Mouse (Mus musculus) stomach, postnatal 0 days (tissue): ENCODE measurements around the gene Paics. TPM values are rescaled to one million over a fixed set of nuclear protein-coding genes. Genes with fewer than 3 reads are reported as not detected.

Experiments used
- ATAC-seq: fragments of 200-750 bp; cut with Nextera tagmentation; 2 replicates; pipeline ENCODE4 v1.8.0; 2017; ENCODE audit not compliant: low FRiP score, low TSS enrichment
- DNase-seq: peaks from one replicate; pipeline ENCODE4 v3.0.0-alpha.2; 2016; ENCODE audit warnings: low spot score
- H3K27ac ChIP-seq: fragments of 300-500 bp; sonication (generic); replicated peaks from 2 replicates; pipeline ENCODE4 v1.5.1; 2014; ENCODE audit warnings: mild to moderate bottlenecking, control low read depth
- H3K27me3 ChIP-seq: fragments of 300-500 bp; sonication (generic); 2 replicates; pipeline ENCODE4 v1.6.1; 2014; ENCODE audit warnings: low read length; ENCODE audit not compliant: control insufficient read depth, insufficient read depth
- H3K36me3 ChIP-seq: fragments of 300-500 bp; sonication (generic); 2 replicates; pipeline ENCODE4 v1.6.1; 2014; ENCODE audit warnings: low read length, mixed read lengths; ENCODE audit not compliant: control insufficient read depth, insufficient read depth
- H3K4me1 ChIP-seq: fragments of 300-500 bp; sonication (generic); replicated peaks from 2 replicates; pipeline ENCODE4 v1.6.1; 2014; ENCODE audit warnings: antibody characterized with exemption; ENCODE audit not compliant: control insufficient read depth, insufficient read depth
- H3K4me2 ChIP-seq: fragments of 300-500 bp; sonication (generic); replicated peaks from 2 replicates; pipeline ENCODE4 v1.6.1; 2014; ENCODE audit warnings: low read depth, mild to moderate bottlenecking, control low read depth, moderate library complexity
- H3K4me3 ChIP-seq: fragments of 300-500 bp; sonication (generic); 2 replicates; pipeline ENCODE4 v1.5.1; 2014; ENCODE audit warnings: low read depth, low read length, control low read depth
- H3K9ac ChIP-seq: fragments of 300-500 bp; sonication (generic); 2 replicates; pipeline ENCODE4 v1.6.1; 2014; ENCODE audit warnings: mild to moderate bottlenecking, low read length, control low read depth, mixed read lengths
- H3K9me3 ChIP-seq: fragments of 300-500 bp; sonication (generic); 2 replicates; pipeline ENCODE4 v1.6.1; 2016; ENCODE audit warnings: low read length; ENCODE audit not compliant: control insufficient read depth
- CTCF ChIP-seq: IDR thresholded peaks from 2 replicates; pipeline ENCODE4 v1.5.1; 2016; ENCODE audit warnings: antibody characterized with exemption, low read depth, mild to moderate bottlenecking, moderate library complexity
- EP300 ChIP-seq: optimal IDR thresholded peaks from 2 replicates; pipeline ENCODE3; 2016; ENCODE audit warnings: antibody characterized with exemption
- WGBS: fragments of 180-500 bp; shearing (Covaris S2); extraction: QIAGEN DNeasy Blood & Tissue Kit; methylation state at CpG from one replicate; pipeline ENCODE4 v1.1.7; 2014; 5-methylcytosine and 5-hydroxymethylcytosine counted together
- polyA plus RNA-seq: library from polyadenylated mRNA; unstranded; fragments of >200 nt; fragmentation: Nextera tagmentation; extraction: Ambion mirVana; gene quantifications from 2 replicates; pipeline ENCODE4 v1.2.1, GENCODE M21; 2015

The Paics gene
- polyA plus RNA-seq, 1 experiment from 2014 or later, result 91.7 TPM

- TF ChIP-seq CTCF (no peak), EP300 (no peak)
- no peaks in the 10 kb centered on the region for H3K9me3 ChIP-seq
- 71% methylated on average over 6 of the region's 6 CpGs for WGBS
- H3K27me3 ChIP-seq, result no peaks in the 10 kb centered on the region
- H3K4me3 ChIP-seq, result no peak overlapping the region
- DNase-seq, result no peak
- no peak overlapping the region for H3K27ac ChIP-seq
- H3K4me2 ChIP-seq, result no peak overlapping the region
- H3K36me3 ChIP-seq, result peaks cover 13% of the 10 kb centered on the region
- no peak for ATAC-seq
- peaks cover 4% of the 10 kb centered on the region; the same call in 1 of the 2 replicates for H3K4me1 ChIP-seq
- H3K9ac ChIP-seq, result no peak overlapping the region
These were observed 3.3 kb downstream of the Paics start for GRCm38 (mm10) chr5:76954271-76954900.

GRCm38 (mm10) chr5:76955474-76955873 lies 4.4 kb downstream of the Paics start:
- 50% methylated on average over 4 of the region's 4 CpGs for WGBS
- no peak overlapping the region for H3K4me3 ChIP-seq
- no peak overlapping the region for H3K4me2 ChIP-seq
- H3K36me3 ChIP-seq, result peaks cover 18% of the 10 kb centered on the region
- no peak overlapping the region for H3K27ac ChIP-seq
- no peak overlapping the region for H3K9ac ChIP-seq
- ATAC-seq (no peak), DNase-seq (no peak)
- H3K9me3 ChIP-seq, result no peaks in the 10 kb centered on the region
- H3K4me1 ChIP-seq, result peaks cover 4% of the 10 kb centered on the region; the same call in 1 of the 2 replicates
- TF ChIP-seq EP300 (no peak), CTCF (no peak)
- H3K27me3 ChIP-seq, result no peaks in the 10 kb centered on the region

GRCm38 (mm10) chr5:76957954-76958353 lies 6.8 kb downstream of the Paics start:
- Histone ChIP-seq H3K9me3 (no peaks in the 10 kb centered on the region), H3K9ac (no peak overlapping the region), H3K4me3 (no peak overlapping the region), H3K36me3 (peaks cover 21% of the 10 kb centered on the region), H3K4me2 (no peak overlapping the region), H3K4me1 (no peaks in the 10 kb centered on the region), H3K27ac (no peak overlapping the region), H3K27me3 (no peaks in the 10 kb centered on the region)
- ATAC-seq, result no peak
- 92% methylated on average over 1 of the region's 1 CpGs for WGBS
- TF ChIP-seq EP300, result no peak
- peak; percentile 55 for TF ChIP-seq CTCF
- no peak for DNase-seq

GRCm38 (mm10) chr5:76959587-76959986 lies 8.5 kb downstream of the Paics start:
- no peak for ATAC-seq
- 72% methylated on average over 5 of the region's 5 CpGs for WGBS
- Histone ChIP-seq H3K27me3 (no peaks in the 10 kb centered on the region), H3K9me3 (no peaks in the 10 kb centered on the region), H3K4me1 (no peaks in the 10 kb centered on the region), H3K36me3 (peaks cover 25% of the 10 kb centered on the region), H3K4me2 (no peak overlapping the region), H3K27ac (no peak overlapping the region), H3K9ac (no peak overlapping the region), H3K4me3 (no peak overlapping the region)
- TF ChIP-seq CTCF (no peak), EP300 (no peak)
- DNase-seq, result no peak

- H3K27me3 ChIP-seq, result no peaks in the 10 kb centered on the region
These were observed 11.4 kb downstream of the Paics start for GRCm38 (mm10) chr5:76962545-76962944.

GRCm38 (mm10) chr5:76964651-76965050 lies 13.5 kb downstream of the Paics start:
- no peak overlapping the region for H3K27ac ChIP-seq
- ATAC-seq (no peak), DNase-seq (no peak)
- H3K4me2 ChIP-seq, result no peak overlapping the region
- 92% methylated on average over 3 of the region's 3 CpGs for WGBS
- no peak overlapping the region for H3K4me3 ChIP-seq
- no peaks in the 10 kb centered on the region for H3K27me3 ChIP-seq
- no peaks in the 10 kb centered on the region for H3K4me1 ChIP-seq
- H3K36me3 ChIP-seq, result peaks cover 15% of the 10 kb centered on the region
- no peak overlapping the region for H3K9ac ChIP-seq
- TF ChIP-seq CTCF (peak; percentile 53), EP300 (no peak)
- H3K9me3 ChIP-seq, result no peaks in the 10 kb centered on the region

More at GRCm38 (mm10) chr5:76962545-76962944, 11.4 kb downstream of the Paics start:
- TF ChIP-seq EP300 (no peak), CTCF (no peak)
- Histone ChIP-seq H3K9ac (no peak overlapping the region), H3K27ac (no peak overlapping the region), H3K36me3 (peaks cover 21% of the 10 kb centered on the region), H3K9me3 (no peaks in the 10 kb centered on the region), H3K4me1 (no peaks in the 10 kb centered on the region), H3K4me2 (no peak overlapping the region), H3K4me3 (no peak overlapping the region)
- no peak for DNase-seq
- WGBS, result 78% methylated on average over 11 of the region's 11 CpGs
- no peak for ATAC-seq
